Mouse (Mus musculus) lung, postnatal 0 days (tissue): ENCODE results near the gene Parp16.

Source experiments
- CTCF ChIP-seq: IDR thresholded peaks from 2 replicates; pipeline ENCODE4 v1.5.1; 2016; ENCODE audit warnings: antibody characterized with exemption, mild to moderate bottlenecking
- EP300 ChIP-seq: IDR thresholded peaks from 2 replicates; pipeline ENCODE4 v1.6.1; 2016; ENCODE audit warnings: antibody characterized with exemption, mild to moderate bottlenecking, control low read depth

DNA sequence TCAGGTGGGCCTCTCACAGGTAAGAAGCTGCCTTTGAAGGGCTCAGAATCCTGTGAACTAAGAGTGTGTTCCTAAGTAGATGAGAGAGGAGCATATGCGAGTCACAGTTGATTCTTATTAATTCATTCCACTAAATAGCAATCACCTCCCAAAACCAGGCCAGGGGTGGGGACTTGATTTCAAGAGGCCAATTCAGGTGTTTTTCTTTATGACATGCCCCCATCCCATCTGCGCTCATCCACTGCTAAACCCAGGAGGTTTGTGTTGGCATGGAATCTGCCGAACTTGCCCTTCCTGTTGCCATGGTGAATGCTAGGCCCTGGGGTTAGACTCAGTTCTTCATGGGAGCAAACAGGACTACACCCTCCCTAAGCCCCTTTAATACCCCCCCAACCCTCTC, 45.4 kb downstream of the Parp16 start:
- no peak for TF ChIP-seq CTCF
- no peak for TF ChIP-seq EP300
